Mouse (Mus musculus): ENCODE results near the gene Dnaaf5.

GRCm38 (mm10) chr5:139174141-139174540 lies 24.1 kb downstream of the Dnaaf5 start:
- TF ChIP-seq POLR2A (IDR thresholded peaks at IDR 0.05; ENCODE audit: low read depth, low read length), result no peak
- no peak for TF ChIP-seq CTCF (IDR thresholded peaks at IDR 0.05; ENCODE audit: extremely low read depth, insufficient read depth, insufficient read length, insufficient replicate concordance)
